Mouse (Mus musculus) liver, postnatal 0 days (tissue): ENCODE results near the gene Npat.

Experiments
- CTCF ChIP-seq: sonication (generic); IDR thresholded peaks from 2 replicates; pipeline ENCODE4 v1.5.1; 2016; ENCODE audit warnings: antibody characterized with exemption, low read depth
- EP300 ChIP-seq: IDR thresholded peaks from 2 replicates; pipeline ENCODE4 v1.6.1; 2016; ENCODE audit warnings: antibody characterized with exemption, low read depth, mild to moderate bottlenecking

DNA sequence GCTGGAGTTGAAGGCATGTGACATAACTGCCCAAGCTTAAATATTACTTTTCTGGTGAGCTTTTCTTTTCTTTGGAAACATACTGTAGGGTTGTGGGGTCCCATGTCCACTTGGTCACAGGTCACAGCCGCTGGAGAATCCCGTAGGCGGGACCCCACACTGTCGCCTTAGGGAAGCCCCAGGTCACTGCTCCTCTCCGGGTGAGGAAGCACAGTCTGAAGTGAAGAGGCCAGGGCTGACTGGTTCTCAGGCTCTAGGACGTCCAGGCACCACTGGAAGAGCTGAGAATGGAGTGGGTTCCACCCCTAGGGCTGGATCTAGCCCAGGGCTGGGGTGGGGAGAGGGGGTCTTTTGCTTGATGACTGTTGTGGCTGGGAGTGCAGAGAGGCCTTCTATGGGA is 61.8 kb downstream of the Npat start:
- TF ChIP-seq CTCF (no peak), EP300 (no peak)
